Mouse (Mus musculus) embryonic fibroblast, embryonic 13.5 days (primary cell): Measurements from ENCODE around the gene Lamtor3. TPM values are rescaled to one million over a fixed set of nuclear protein-coding genes. Genes with fewer than 3 reads are reported as not detected.
"Not testable (repeated sequence)": the region's sequence is repeated elsewhere in the genome, so short reads cannot be mapped to it uniquely, and the experiment has no call there.

Source experiments
- H3K27ac ChIP-seq: 2 replicates; pipeline ENCODE4 v1.5.1; 2012; ENCODE audit warnings: low read length, control low read depth, inconsistent platforms; ENCODE audit not compliant: insufficient read depth
- H3K4me1 ChIP-seq: 2 replicates; pipeline ENCODE4 v1.6.1; 2011; ENCODE audit warnings: low read length; ENCODE audit not compliant: control insufficient read depth, insufficient read depth
- H3K4me3 ChIP-seq: 2 replicates; pipeline ENCODE4 v1.5.1; 2011; ENCODE audit warnings: mild to moderate bottlenecking, control low read depth, low read length; ENCODE audit not compliant: insufficient read depth
- CTCF ChIP-seq: IDR thresholded peaks from 2 replicates; pipeline ENCODE4 v1.5.1; 2011; ENCODE audit warnings: mild to moderate bottlenecking, control low read depth, low read length, moderate library complexity, borderline replicate concordance; ENCODE audit not compliant: insufficient read depth
- POLR2A ChIP-seq: IDR thresholded peaks from 2 replicates; pipeline ENCODE4 v1.6.1; 2011; ENCODE audit warnings: low read depth, mild to moderate bottlenecking, control low read depth, low read length, moderate library complexity
- polyA plus RNA-seq: library from polyadenylated mRNA; stranded (reverse); fragments of >200 nt; gene quantifications from 2 replicates; pipeline ENCODE4 v1.2.4, GENCODE M21; 2011; ENCODE audit warnings: low read depth; ENCODE audit not compliant: missing spikeins, insufficient read length

The Lamtor3 gene
- polyA plus RNA-seq, 1 experiment, result 67.2 TPM

DNA sequence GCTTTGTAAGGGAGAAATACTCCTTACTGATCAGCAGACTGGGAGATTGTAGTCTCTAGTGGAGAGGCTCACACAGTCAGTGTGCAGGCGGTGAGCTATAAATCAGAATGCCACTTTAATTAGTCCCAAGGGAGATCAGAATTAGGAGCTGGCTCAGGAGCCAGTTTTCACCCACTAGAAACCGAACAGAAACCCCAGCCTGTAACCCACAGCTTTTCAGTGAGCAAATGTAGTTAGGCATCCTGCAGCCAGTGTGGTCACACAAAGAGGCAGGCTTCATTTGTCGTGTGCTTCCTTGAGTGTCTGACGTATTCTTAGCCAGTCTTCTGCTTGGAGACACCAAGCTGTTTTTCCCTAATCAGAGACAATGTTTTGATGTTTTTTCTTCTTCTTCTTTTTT lies 21.9 kb upstream of the Lamtor3 start:
- H3K4me3 ChIP-seq, result no peak overlapping the region
- peaks cover 2% of the 10 kb centered on the region; the same call in 1 of the 2 replicates for H3K4me1 ChIP-seq
- TF ChIP-seq CTCF, result no peak
- no peak for TF ChIP-seq POLR2A
- H3K27ac ChIP-seq, result no peak overlapping the region

DNA sequence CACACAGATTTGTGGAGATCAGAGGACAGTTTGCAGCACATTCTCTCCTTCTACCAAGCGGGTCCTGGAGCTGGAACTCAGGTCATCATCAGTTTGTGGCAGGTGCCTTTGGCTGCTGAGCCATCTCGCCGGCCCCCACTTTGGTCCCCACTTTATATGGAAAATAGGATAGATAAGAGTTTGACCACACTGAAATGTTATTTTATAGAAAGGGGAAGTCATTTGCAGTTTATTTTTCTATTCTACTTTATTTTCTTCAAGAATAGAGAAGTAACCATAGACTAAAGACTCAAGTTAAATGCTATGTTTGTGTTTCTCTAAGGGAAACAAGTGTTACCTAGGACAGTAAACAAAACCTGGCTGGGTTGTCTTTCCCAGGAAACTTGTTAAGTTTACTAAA lies 21.4 kb upstream of the Lamtor3 start:
- H3K27ac ChIP-seq, result no peak overlapping the region
- H3K4me1 ChIP-seq, result peaks cover 2% of the 10 kb centered on the region; the same call in 1 of the 2 replicates
- TF ChIP-seq CTCF (no peak), POLR2A (no peak)
- H3K4me3 ChIP-seq, result no peak overlapping the region

DNA sequence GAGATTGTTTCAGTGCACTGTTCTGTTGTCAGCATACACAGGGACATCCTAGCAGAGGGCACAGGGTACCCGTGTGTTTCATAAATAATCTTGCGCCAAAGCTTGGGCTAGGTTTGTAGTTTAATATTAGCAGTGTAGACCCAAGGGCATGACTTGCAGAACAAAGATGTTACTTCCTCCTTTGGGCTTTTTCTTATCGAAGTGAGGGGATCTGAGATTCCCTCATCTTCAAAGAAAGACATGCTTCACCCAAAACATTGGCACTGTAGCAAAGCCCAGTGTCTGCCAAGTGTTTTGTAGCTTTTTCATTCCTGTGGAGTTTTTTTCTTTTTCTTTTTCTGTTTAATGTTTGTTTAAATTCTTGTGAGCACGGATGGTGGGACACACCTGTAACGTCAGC lies 20.6 kb upstream of the Lamtor3 start:
- TF ChIP-seq CTCF (no peak), POLR2A (no peak)
- Histone ChIP-seq H3K4me3 (no peak overlapping the region), H3K27ac (no peak overlapping the region), H3K4me1 (peaks cover 2% of the 10 kb centered on the region; the same call in 1 of the 2 replicates)

DNA sequence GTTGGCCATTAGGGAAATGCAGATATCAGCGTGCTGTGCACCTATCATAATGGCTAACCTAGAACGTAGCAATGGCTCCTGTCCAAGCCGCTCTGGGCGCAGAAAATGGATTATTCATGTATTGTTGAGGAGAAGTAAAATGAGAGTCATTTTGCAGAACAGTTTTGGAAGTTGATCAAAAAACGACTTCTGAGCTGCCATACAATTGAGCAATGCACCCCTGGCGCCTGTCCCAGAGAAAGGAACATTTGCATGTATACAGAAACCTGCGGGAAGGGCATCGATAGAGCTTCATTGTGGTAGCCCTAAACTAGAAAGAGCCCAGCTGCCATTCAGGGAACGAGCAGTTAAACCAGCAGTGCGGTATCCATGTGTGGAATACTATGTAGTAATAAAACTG lies 18.2 kb upstream of the Lamtor3 start:
- no peak for TF ChIP-seq POLR2A
- no peak for TF ChIP-seq CTCF
- peaks cover 2% of the 10 kb centered on the region; the same call in 1 of the 2 replicates for H3K4me1 ChIP-seq
- no peak overlapping the region for H3K27ac ChIP-seq
- no peak overlapping the region for H3K4me3 ChIP-seq

DNA sequence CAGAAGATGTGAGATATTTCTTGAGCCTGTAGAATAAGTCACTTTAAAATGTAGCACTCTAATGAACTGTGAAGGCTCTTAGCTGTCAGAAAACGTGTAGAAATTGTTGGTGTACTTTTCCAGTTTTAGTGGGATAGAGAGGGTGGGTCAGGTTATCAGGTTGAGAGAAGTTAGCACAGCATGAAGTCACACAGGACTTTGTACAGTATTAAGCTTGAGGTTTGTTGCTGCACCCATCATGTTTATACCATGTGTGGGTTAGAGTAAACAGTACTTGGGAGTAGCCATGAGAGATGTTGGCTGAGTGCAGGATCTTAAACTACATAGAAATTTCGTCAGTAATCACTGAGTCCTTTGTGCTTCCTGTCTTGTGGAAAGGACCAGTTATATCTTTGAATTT lies 5.2 kb upstream of the Lamtor3 start:
- Histone ChIP-seq H3K4me3 (no peak overlapping the region), H3K27ac (no peak overlapping the region), H3K4me1 (no peaks in the 10 kb centered on the region)
- TF ChIP-seq POLR2A, result no peak
- TF ChIP-seq CTCF, result no peak

DNA sequence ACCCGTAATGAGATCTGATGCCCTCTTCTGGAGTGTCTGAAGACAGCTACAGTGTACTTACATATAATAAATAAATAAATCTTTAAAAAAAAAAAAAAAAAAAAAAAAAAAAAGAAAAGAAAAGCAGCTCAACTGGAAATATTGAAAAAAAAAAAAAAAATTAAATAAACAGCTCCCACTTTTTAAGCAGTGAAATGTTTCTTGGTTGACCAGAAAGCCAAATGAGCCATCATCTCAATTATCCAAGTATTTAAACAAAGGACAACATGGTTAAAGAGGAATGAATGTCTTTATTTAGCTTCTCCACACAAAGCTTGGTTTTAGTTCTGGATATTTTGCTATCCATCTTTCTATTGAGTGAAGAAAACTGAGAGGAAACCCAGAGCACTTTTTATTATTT lies 3.7 kb upstream of the Lamtor3 start:
- H3K27ac ChIP-seq, H3K4me1 ChIP-seq: not testable (repeated sequence)

DNA sequence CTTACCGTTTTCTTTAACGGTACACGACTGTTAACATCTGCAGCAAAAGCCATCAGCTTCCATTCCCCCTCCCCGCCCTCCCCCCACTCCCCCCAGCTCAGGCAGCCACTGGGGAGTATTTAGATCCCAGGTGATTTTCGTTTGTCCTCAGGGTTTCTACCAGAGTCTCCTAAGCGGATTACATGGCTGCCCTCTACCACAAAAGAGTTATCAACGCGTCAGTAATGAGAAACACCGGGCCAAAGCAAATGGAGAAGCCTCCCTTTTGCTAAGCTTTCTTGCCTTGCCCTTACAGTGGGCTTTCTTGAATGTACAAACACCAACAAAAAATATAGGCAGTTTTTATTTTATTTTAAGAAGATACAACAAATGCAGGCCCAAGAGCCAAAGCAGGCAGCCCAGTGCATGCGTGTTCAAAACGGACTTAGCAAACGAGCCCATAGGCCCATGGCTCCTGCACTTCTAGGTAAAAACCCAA lies 573 bp upstream of the Lamtor3 start:
- Histone ChIP-seq H3K4me3 (peak overlapping the region; percentile 57), H3K27ac (peak overlapping the region; percentile 50), H3K4me1 (peaks cover 4% of the 10 kb centered on the region; the same call in 1 of the 2 replicates)
- TF ChIP-seq CTCF (no peak), POLR2A (no peak)

More for the DNA sequence above, 3.7 kb upstream of the Lamtor3 start:
- H3K4me3 ChIP-seq, result not testable (repeated sequence)

DNA sequence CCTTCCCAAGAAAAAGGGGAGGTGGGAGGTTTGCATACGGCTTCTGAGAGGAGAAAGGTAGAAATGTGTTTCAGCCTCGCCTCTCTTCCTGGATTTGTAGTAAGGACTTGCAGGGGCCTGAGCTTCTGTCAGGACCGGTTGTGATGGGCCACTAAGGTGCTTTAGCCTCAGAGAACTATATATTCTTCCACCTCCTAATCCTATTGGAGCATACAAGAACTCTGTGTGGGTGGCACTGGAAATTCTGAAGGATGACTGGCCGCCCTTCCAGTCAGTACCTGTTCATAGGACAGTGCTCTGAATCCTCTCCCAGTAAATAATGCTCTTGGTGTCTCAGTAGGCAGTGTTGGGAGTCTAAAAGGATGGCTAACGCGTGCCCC lies 616 bp downstream of the Lamtor3 start:
- peak overlapping the region; percentile 97 for H3K4me3 ChIP-seq
- peaks cover 4% of the 10 kb centered on the region; the same call in 1 of the 2 replicates for H3K4me1 ChIP-seq
- TF ChIP-seq CTCF, result no peak
- TF ChIP-seq POLR2A, result 0 out of 2 replicates have a peak, but pooled peaks have one; percentile 39
- peak overlapping the region; percentile 74 for H3K27ac ChIP-seq

DNA sequence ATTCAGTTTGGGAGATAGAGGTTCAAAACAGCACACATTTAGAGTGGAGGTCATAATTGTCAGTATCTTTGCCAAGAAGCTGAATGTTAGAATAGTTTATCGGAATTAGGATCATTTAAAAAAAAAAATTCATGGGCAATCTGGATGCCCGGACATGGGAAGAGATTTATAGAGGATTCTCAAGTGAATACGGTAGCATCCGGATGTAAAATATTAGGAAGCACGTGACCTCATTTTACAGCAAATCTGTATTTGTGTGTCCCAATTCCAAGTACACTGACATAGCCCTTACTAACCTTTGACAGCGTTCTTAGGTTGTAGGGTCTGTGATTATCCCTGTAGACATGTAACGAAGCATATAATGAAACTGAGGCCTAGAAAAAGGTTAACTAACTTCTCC lies 1.1 kb downstream of the Lamtor3 start:
- Histone ChIP-seq H3K27ac (0 out of 2 replicates have a peak overlapping the region, but pooled peaks have one; percentile 74), H3K4me1 (peaks cover 4% of the 10 kb centered on the region; the same call in 1 of the 2 replicates), H3K4me3 (peak overlapping the region; percentile 97)
- TF ChIP-seq POLR2A (no peak), CTCF (no peak)

DNA sequence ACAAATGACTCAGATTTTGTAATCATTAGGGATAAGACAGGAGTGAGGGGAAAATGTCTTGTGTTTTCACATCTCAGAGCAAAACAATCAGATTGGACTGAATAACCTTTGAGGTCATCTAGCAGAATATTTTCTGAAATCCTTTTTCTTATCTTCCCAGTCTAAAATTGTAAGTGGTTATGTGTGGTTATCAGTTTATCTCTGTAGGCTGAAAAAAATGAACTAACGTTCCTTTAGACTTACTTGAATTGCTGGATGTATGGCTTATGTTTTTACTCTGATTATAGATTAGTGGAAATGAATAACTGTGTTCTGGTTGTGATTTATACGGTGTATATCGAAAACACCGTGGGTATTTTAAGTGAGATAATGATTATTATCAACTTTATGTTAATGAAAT lies 2.3 kb downstream of the Lamtor3 start:
- Histone ChIP-seq H3K4me1 (peaks cover 4% of the 10 kb centered on the region; the same call in 1 of the 2 replicates), H3K4me3 (no peak overlapping the region), H3K27ac (no peak overlapping the region)
- no peak for TF ChIP-seq POLR2A
- TF ChIP-seq CTCF, result no peak

DNA sequence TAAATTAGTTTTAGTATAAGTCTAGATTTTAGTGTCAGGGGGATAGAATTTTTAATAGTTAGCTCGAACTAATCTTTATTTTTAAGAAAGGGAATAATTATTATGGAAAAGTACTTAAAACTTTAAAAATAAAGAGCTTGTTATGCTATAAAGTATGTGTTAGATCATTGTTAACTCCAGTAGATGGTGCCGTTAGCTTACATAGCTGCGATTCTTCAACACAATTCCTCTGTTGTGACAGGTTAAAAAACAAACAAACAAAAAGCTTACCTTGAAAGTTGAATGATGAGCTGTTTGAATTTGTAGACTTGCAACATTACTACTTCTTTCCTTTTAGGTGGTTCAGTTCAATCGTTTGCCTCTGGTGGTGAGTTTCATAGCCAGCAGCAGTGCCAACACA lies 8.7 kb downstream of the Lamtor3 start:
- no peak overlapping the region for H3K4me3 ChIP-seq
- TF ChIP-seq CTCF, result no peak
- no peak for TF ChIP-seq POLR2A
- H3K27ac ChIP-seq, result no peak overlapping the region
- peaks cover 4% of the 10 kb centered on the region; the same call in 1 of the 2 replicates for H3K4me1 ChIP-seq
